Mouse (Mus musculus) CD4-positive, CD25-positive, alpha-beta regulatory T cell, adult 9 weeks (primary cell): ENCODE data around the gene Parm1. TPM values are rescaled to one million over a fixed set of nuclear protein-coding genes. Genes with fewer than 3 reads are reported as not detected.

Source experiments
- polyA plus RNA-seq: library from polyadenylated mRNA; unstranded; fragments of 100-300 nt; shearing (Covaris generic); gene quantifications from one replicate; pipeline ENCODE4 v1.2.1, GENCODE M21; 2017

Parm1 gene
- polyA plus RNA-seq = 0.05 TPM

GRCm38 (mm10) chr5:91517480-91518301 is at the start of gene Parm1:
Parm1 (plus strand) TSS chr5:91517615.

Other genes with a start within 250 kb of the Parm1 start
- 0.69 TPM for gene Btc, start 114.6 kb upstream of the Parm1 start, polyA plus RNA-seq